Mouse (Mus musculus): ENCODE measurements around the gene Cox11. TPM values are rescaled to one million over a fixed set of nuclear protein-coding genes. Genes with fewer than 3 reads are reported as not detected.

Gene Cox11
- total RNA-seq, 2 experiments from 2014 or later = 25.5 to 27.5 TPM

Other genes starting within 250 kb of the Cox11 start
- gene Hlf, start 247.3 kb upstream of the Cox11 start, total RNA-seq (2021) = 10 to 100 TPM; 81.2 to 96.8 TPM
- 10 to 100 TPM; 14.6 to 15.1 TPM for gene Stxbp4, start 89 bp upstream of the Cox11 start, total RNA-seq (2021)
- 10 to 100 TPM; 17.9 to 23.0 TPM for gene Tom1l1, start 50.2 kb downstream of the Cox11 start, total RNA-seq (2021)